Mouse (Mus musculus) bone marrow macrophage, adult 2 months (primary cell): ENCODE results near the gene Dact3. TPM values are rescaled to one million over a fixed set of nuclear protein-coding genes. Genes with fewer than 3 reads are reported as not detected.

Experiments used
- H3K27ac ChIP-seq: 2 replicates; pipeline ENCODE4 v1.5.1; 2012; ENCODE audit warnings: low read depth, low read length; ENCODE audit not compliant: insufficient read depth
- H3K4me1 ChIP-seq: 2 replicates; pipeline ENCODE4 v1.6.1; 2012; ENCODE audit warnings: low read length; ENCODE audit not compliant: control insufficient read depth, insufficient read depth
- H3K4me3 ChIP-seq: 2 replicates; pipeline ENCODE4 v1.5.1; 2012; ENCODE audit warnings: mild to moderate bottlenecking, low read length, moderate library complexity; ENCODE audit not compliant: insufficient read depth
- CTCF ChIP-seq: IDR thresholded peaks from 2 replicates; pipeline ENCODE4 v1.5.1; 2012; ENCODE audit warnings: low read depth, mild to moderate bottlenecking, low read length, moderate library complexity
- POLR2A ChIP-seq: IDR thresholded peaks from 2 replicates; pipeline ENCODE4 v1.6.1; 2012; ENCODE audit warnings: mild to moderate bottlenecking, low read depth, low read length, borderline replicate concordance
- polyA plus RNA-seq: library from polyadenylated mRNA; stranded (reverse); fragments of >200 nt; gene quantifications from 2 replicates; pipeline ENCODE4 v1.2.4, GENCODE M21; 2012; ENCODE audit not compliant: missing spikeins, insufficient read depth, insufficient read length

Dact3 gene
- polyA plus RNA-seq, 1 experiment = 1.3 TPM

GRCm38 (mm10) chr7:16903439-16903955, 28.4 kb downstream of the Dact3 start:
- no peak for TF ChIP-seq POLR2A
- TF ChIP-seq CTCF = no peak
- H3K4me1 ChIP-seq = peaks cover 85% of the 10 kb centered on the region
- H3K27ac ChIP-seq = 0 out of 2 replicates have a peak overlapping the region, but pooled peaks have one; percentile 7
- H3K4me3 ChIP-seq = no peak overlapping the region

DNA sequence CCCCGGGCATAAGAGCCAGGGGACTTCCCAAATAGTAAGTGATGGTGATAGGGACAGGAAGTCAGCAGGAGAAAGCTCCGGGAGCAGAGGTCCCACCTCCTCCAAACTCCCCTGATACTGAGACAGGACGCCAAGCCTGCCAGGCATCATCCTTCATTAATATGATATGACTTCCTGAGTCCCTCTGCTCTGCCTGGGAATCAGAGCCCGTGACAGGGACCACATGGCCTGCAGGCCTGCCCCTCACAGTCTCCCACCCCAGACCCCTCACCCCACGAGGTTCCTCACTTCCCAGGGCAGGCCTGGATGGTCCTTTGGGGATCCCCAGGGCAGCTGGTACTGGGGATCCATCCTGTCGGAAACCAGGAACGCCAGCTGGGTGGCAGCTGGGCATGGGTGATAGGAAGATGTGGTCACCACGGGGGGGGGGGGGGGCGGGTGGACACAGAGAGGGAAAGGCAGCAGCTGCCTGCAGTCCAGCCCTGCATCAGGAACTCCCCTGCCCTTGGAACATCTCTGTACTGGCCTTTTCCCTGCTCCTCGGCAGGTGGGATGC, 29.1 kb downstream of the Dact3 start:
- peaks cover 90% of the 10 kb centered on the region for H3K4me1 ChIP-seq
- H3K4me3 ChIP-seq = no peak overlapping the region
- H3K27ac ChIP-seq = no peak overlapping the region
- TF ChIP-seq CTCF (no peak), POLR2A (no peak)

DNA sequence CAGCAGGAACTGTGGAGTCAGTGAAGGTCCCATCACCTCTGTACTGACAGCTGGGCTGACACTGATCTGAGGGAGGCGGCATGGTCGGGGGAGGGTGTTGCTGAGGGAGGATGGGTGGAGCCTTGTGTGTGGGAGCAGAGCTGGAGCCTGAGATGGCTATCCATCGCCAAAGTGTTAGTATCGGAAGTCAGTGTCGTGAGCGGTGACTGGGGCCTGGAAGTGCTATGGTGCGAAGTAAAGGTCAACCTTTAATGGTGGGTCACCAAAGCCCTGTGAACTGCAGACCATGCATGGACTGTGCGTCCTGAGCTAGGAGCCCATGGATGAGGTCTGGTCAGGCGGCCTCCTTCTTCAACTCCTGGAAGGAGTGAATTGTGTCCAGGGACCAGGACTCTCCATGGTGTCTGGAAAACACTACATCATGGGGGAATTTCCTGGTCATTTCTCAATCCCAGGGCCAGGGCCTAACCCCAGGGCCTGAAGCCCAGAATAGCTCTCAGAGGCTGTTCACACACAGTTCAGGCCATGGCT, 30.4 kb downstream of the Dact3 start:
- TF ChIP-seq CTCF = no peak
- TF ChIP-seq POLR2A = no peak
- H3K27ac ChIP-seq = peak overlapping the region; percentile 33
- H3K4me1 ChIP-seq = peaks cover 86% of the 10 kb centered on the region
- no peak overlapping the region for H3K4me3 ChIP-seq

GRCm38 (mm10) chr7:16906281-16906680, 31.2 kb downstream of the Dact3 start, which contains the start of gene Ptgir:
Gene Ptgir, plus strand, starts transcription at chr7:16906490.
- TF ChIP-seq POLR2A = no peak
- no peak for TF ChIP-seq CTCF
- peaks cover 80% of the 10 kb centered on the region for H3K4me1 ChIP-seq
- H3K4me3 ChIP-seq = peak within 1 kb of the TSS; percentile 38; the same call in 1 of the 2 replicates
- peak within 1 kb of the TSS; percentile 37 for H3K27ac ChIP-seq

DNA sequence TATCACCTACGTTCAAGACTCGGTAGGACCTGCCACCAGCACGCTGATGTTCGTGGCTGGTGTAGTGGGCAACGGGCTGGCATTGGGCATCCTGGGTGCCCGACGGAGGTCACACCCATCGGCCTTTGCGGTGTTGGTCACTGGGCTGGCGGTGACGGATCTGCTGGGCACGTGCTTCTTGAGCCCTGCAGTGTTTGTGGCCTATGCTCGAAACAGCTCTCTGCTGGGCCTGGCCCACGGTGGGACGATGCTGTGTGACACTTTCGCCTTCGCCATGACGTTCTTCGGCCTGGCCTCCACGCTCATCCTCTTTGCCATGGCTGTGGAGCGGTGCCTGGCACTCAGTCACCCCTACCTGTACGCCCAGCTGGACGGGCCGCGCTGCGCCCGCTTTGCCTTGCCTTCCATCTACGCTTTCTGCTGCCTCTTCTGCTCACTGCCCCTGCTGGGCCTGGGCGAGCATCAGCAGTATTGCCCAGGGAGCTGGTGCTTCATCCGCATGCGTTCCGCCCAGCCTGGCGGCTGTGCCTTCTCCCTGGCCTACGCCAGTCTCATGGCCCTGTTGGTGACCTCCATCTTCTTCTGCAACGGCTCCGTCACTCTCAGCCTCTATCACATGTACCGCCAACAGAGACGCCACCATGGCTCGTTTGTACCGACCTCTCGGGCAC, 31.9 kb downstream of the Dact3 start:
- TF ChIP-seq CTCF (no peak), POLR2A (no peak)
- Histone ChIP-seq H3K4me3 (peak overlapping the region; percentile 38; the same call in 1 of the 2 replicates), H3K4me1 (peaks cover 75% of the 10 kb centered on the region), H3K27ac (no peak overlapping the region)

DNA sequence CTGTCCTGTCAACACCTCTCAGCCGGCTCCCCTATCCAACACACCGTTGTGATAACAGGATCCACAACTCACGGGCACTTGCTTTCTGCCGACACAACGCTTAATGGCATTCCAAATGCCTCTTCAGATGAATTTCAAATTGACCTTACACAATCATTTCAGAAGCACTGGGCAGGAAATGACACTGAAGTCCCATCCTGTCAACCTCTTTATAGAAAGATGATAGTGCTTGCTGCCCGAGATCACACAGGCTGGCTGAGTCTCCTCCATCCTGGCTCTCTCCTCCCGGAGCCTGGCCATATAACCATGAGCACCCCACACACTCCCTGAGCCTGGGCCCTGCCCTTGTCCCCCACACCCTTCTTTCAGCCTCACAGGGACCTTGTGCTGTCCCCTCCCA, 32.7 kb downstream of the Dact3 start:
- TF ChIP-seq POLR2A = no peak
- no peak for TF ChIP-seq CTCF
- peak overlapping the region; percentile 16; the same call in 1 of the 2 replicates for H3K27ac ChIP-seq
- peak overlapping the region; percentile 38 for H3K4me3 ChIP-seq
- peaks cover 69% of the 10 kb centered on the region for H3K4me1 ChIP-seq

GRCm38 (mm10) chr7:16908367-16908766, 33.2 kb downstream of the Dact3 start:
- H3K4me3 ChIP-seq = peak overlapping the region; percentile 38
- no peak overlapping the region for H3K27ac ChIP-seq
- H3K4me1 ChIP-seq = peaks cover 63% of the 10 kb centered on the region
- no peak for TF ChIP-seq POLR2A
- TF ChIP-seq CTCF = no peak

- Histone ChIP-seq H3K27ac (peak overlapping the region; percentile 80), H3K4me3 (no peak overlapping the region), H3K4me1 (peaks cover 60% of the 10 kb centered on the region)
- TF ChIP-seq POLR2A = no peak
Observed at GRCm38 (mm10) chr7:16908859-16909258, 33.7 kb downstream of the Dact3 start.

GRCm38 (mm10) chr7:16909909-16910308, 34.8 kb downstream of the Dact3 start:
- peak overlapping the region; percentile 23 for H3K4me3 ChIP-seq
- peaks cover 54% of the 10 kb centered on the region for H3K4me1 ChIP-seq
- TF ChIP-seq CTCF (no peak), POLR2A (no peak)
- H3K27ac ChIP-seq = peak overlapping the region; percentile 80

DNA sequence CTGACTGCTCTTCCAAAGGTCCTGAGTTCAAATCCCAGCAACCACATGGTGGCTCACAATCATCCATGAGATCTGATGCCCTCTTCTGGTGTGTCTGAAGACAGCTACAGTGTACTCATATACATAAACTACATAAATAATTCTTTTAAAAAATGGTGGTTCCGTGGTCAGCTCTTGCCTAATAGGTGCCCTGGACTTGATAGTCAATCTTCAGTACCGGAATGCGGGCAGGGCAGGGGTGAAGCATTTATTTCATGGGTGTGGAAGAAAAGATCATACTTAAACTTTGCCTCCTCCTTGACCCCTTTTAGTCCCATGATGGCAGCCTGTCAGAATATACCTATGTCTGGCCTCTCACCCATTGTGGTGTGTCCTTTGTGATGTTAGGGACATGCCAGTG, 36.8 kb downstream of the Dact3 start:
- TF ChIP-seq CTCF (no peak), POLR2A (no peak)
- no peak overlapping the region for H3K27ac ChIP-seq
- no peak overlapping the region for H3K4me3 ChIP-seq
- peaks cover 35% of the 10 kb centered on the region for H3K4me1 ChIP-seq
